Mouse (Mus musculus) cerebellum, adult 2 months (tissue): Measurements from ENCODE around the gene Araf. TPM values are rescaled to one million over a fixed set of nuclear protein-coding genes. Genes with fewer than 3 reads are reported as not detected.

ENCODE experiments used
- DNase-seq, 2 experiments: peaks; one replicate each; pipeline ENCODE4 v3.0.0; 2021
- H3K27ac ChIP-seq: fragments of 200-500 bp; 2 replicates; pipeline ENCODE4 v1.5.1; 2012; ENCODE audit warnings: low read length, control low read depth, inconsistent platforms; ENCODE audit not compliant: insufficient read depth
- H3K27me3 ChIP-seq: fragments of 200-500 bp; 2 replicates; pipeline ENCODE4 v1.6.1; 2012; ENCODE audit warnings: inconsistent platforms, mild to moderate bottlenecking, low read length, moderate library complexity; ENCODE audit not compliant: control insufficient read depth, insufficient read depth
- H3K4me1 ChIP-seq: fragments of 200-500 bp; 2 replicates; pipeline ENCODE4 v1.6.1; 2011; ENCODE audit warnings: low read length; ENCODE audit not compliant: control insufficient read depth, insufficient read depth
- H3K4me3 ChIP-seq: fragments of 200-500 bp; replicated peaks from 2 replicates; pipeline ENCODE3; 2011; ENCODE audit warnings: mild to moderate bottlenecking, low read depth, low read length, control low read depth; ENCODE audit not compliant: insufficient read depth
- CTCF ChIP-seq: fragments of 200-500 bp; IDR thresholded peaks from 2 replicates; pipeline ENCODE4 v1.5.1; 2011; ENCODE audit warnings: low read depth, mild to moderate bottlenecking, control low read depth, low read length, moderate library complexity, borderline replicate concordance; ENCODE audit not compliant: insufficient read depth
- POLR2A ChIP-seq: fragments of 200-500 bp; IDR thresholded peaks from 2 replicates; pipeline ENCODE4 v1.6.1; 2011; ENCODE audit warnings: low read length, control low read depth, borderline replicate concordance; ENCODE audit not compliant: insufficient read depth
- WGBS: fragments of 180-500 bp; shearing (Covaris S2); methylation state at CpG from one replicate; pipeline ENCODE4 v1.1.7; 2018; 5-methylcytosine and 5-hydroxymethylcytosine counted together
- polyA plus RNA-seq: library from polyadenylated mRNA; depleted of rRNA; stranded (reverse); fragments of >200 nt; gene quantifications from 2 replicates; pipeline ENCODE4 v1.2.3, GENCODE M21; 2012; rRNA removed

The Araf gene
- polyA plus RNA-seq, 1 experiment: 306 TPM

DNA sequence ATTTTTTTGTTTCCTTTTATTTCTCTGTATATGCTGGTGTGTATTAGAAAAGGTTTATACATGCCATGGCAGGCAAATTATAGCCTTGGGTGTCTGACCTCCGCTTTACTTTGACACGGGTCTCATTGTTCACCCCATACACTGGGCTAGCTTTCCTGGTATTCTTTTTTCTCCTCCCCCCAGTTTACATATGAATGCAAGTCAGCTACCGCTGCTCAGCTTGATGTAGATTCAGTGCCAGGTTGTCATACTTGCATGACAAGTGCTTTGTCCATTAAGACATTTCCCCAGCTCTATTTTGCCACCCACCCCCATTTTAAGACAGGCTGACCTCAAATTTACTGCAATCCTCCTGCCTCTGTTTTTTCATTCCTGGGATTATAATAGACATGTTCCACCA, 77.6 kb downstream of the Araf start:
- TF ChIP-seq POLR2A (no peak), CTCF (no peak)
- no peak for DNase-seq
- H3K27ac ChIP-seq: no peak overlapping the region
- H3K4me3 ChIP-seq: no peak overlapping the region
- no peaks in the 10 kb centered on the region; the same call in 1 of the 2 replicates for H3K4me1 ChIP-seq
- WGBS: 17% methylated on average over 3 of the region's 3 CpGs
- H3K27me3 ChIP-seq: no peaks in the 10 kb centered on the region

DNA sequence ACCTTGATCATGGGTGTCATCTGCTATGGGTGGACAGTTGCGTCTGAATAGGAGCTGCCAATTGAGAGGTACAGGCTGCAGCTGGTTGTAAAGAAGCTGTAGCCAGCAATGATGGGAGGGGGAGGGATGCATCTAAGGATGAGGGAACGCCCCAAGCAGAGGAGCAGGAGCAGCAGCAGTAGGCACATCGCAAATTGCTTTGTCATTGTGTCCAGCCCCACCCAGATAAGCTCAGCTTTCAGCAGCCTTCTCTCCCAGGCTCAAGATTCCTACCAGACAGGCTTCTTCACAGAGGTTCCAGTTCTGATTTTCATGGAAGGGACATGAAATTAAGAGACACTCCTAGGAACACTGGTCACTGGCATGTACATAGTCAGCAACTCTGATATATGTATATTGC, 112.5 kb downstream of the Araf start:
- H3K27me3 ChIP-seq: no peaks in the 10 kb centered on the region
- H3K4me3 ChIP-seq: no peak overlapping the region
- DNase-seq: no peak
- WGBS: 41% methylated on average over 3 of the region's 3 CpGs
- H3K4me1 ChIP-seq: peaks cover 2% of the 10 kb centered on the region; the same call in 1 of the 2 replicates
- TF ChIP-seq CTCF (no peak), POLR2A (no peak)
- H3K27ac ChIP-seq: no peak overlapping the region

Other genes starting within 250 kb of the Araf start
- gene Rgn, start 248.0 kb upstream of the Araf start, polyA plus RNA-seq: 0.27 and 0.28 TPM in 2 replicates
- gene Rbm10, start 180.3 kb upstream of the Araf start, polyA plus RNA-seq: 61.5 and 62.4 TPM in 2 replicates
- 282 and 300 TPM in 2 replicates for gene Ndufb11, start 180.2 kb upstream of the Araf start, polyA plus RNA-seq
- 288 and 301 TPM in 2 replicates for gene Uba1, start 139.5 kb upstream of the Araf start, polyA plus RNA-seq
- 579 and 612 TPM in 2 replicates for gene Cdk16, start 109.9 kb upstream of the Araf start, polyA plus RNA-seq
- 66.2 and 69.0 TPM in 2 replicates for gene Usp11, start 93.9 kb upstream of the Araf start, polyA plus RNA-seq
- 1.1 and 1.9 TPM in 2 replicates for gene Timp1, start 72.4 kb downstream of the Araf start, polyA plus RNA-seq
- gene Syn1, start 123.2 kb downstream of the Araf start, polyA plus RNA-seq: 164 and 171 TPM in 2 replicates
- gene Cfp, start 133.7 kb downstream of the Araf start, polyA plus RNA-seq: 31.1 and 32.5 TPM in 2 replicates
- 35.5 and 42.0 TPM in 2 replicates for gene Elk1, start 152.8 kb downstream of the Araf start, polyA plus RNA-seq
- 14.9 and 16.7 TPM in 2 replicates for gene Uxt, start 164.2 kb downstream of the Araf start, polyA plus RNA-seq